Mouse (Mus musculus) kidney, adult 9 months (tissue): ENCODE measurements around the gene Rpl22.

Experiments
- DNase-seq: peaks from one replicate; pipeline ENCODE4 v3.0.0; 2022

Rpl22 gene

GRCm38 (mm10) chr4:152296874-152297861 lies 28.4 kb upstream of the Rpl22 start, which contains the start of gene Icmt:
Gene Icmt (plus strand): TSS chr4:152297227.
- DNase-seq = peak; percentile 99

GRCm38 (mm10) chr4:152298836-152299235 lies 26.7 kb upstream of the Rpl22 start:
- DNase-seq = no peak

- no peak for DNase-seq
Measured at GRCm38 (mm10) chr4:152300375-152300774, 25.2 kb upstream of the Rpl22 start.

DNA sequence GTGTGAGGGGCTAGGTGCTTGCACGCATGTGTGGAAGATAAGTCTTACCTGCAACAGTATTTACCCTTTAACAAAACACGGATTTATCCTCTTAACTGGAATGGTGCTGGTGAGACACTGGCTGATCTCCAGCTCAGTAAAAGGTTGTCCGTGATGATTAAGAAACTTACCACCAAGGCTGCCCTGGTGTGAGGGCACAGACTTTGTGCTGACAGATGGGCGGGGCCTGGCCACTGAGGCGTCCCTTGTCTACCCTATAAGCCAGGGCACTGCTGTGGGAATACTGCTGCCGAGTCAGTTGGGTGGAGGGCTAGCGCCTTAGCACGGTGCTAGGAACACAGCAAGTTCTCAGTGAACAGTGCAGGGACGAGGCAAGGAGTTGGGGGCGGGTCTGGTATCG lies 23.5 kb upstream of the Rpl22 start:
- DNase-seq = peak; percentile 72

DNA sequence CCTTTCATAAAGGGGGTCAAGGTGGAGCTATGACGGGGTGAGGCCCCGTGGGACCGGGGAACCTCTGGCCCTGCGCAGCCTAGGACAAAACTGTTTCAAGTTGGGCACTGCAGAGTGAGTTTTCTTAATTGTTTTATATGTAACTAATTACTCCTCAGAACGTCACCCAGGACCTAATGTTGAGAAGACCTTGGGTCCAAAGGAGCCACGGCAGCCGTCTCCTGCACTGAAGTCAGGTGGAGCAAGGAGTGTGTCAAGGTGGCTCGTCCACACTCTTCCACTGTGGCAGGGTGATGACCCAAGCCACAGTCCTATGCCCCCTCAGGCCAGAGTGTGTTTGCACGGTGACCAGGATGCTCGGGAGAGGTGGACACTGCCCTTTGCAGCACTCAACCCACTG lies 22.4 kb upstream of the Rpl22 start:
- DNase-seq = peak; percentile 81

DNA sequence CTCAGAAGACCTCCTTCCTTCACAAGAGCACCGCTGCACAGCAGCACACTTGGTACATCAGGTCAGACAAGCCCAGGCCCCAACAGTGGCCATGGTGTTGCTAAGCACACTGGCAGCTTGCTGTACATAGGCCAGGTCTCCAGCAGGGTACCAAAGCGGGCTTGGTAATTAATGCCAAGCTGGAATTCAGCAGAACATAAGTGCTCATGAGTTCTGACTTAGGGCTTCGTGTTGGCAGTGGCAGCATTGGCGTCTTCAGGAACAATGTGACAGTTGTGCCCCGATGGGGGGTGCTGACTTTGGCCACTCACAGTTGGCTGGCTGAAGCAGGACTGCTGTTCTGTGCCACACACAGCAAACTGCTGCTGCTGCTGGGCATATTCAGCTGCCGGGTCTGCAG lies 20.9 kb upstream of the Rpl22 start:
- no peak for DNase-seq

DNA sequence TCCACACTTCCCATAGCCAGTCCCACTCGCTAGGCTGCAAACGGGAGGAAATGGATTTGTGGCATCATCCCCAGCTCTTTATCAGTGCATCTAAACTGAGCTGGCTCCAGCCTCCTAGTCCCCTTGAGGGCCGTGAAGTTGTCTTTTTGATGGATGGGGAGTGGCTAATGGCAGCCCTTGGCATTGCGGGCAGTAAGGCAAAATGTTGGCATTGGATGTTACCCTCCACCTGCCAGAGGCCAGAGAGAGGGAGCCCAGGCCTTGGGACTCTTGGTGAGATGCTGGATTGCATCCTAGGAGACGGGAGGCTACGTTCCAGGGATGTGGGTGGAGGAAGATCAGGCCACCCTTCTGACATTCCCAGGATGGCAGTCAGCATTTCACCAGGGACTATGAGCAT lies 19.6 kb upstream of the Rpl22 start:
- DNase-seq = no peak

DNA sequence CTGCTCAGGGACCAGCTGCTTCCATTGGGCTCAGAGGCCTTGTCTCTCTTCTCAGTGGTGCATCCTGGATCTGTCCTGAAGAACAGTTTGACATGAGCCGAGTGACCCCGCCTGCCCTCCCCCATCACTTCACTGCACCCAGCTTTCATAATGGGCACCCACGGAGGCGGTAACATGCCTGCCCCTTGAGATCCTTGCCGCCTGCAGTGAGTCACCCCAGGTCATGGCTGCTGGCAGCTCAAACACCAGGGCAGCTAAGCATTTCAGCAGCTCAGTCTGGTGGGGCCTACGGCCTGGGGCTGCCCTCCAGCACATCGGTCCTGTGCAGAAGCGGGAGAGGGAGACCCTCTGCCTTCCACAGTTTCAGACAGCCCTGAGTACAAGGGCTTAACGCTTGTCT lies 18.0 kb upstream of the Rpl22 start:
- no peak for DNase-seq

DNA sequence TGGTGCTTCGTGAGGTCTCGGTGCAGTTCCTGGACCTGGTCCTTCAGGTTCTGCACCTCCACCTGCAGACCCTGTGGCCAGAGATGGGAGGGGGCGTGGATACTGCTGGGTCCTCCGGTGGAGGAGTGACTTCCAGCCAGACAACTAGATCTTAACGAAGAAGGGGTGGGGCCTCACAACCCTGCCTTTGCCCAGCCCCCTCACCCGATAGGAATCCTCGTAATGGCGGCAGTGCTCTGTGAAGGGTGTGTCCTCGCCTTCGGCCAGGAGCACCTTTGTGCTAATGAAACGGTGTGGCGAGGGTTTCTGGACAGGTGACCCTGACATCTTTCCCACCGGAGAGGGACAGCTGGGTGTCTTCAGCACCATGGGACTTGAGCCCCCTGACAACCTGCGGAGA lies 13.4 kb upstream of the Rpl22 start:
- no peak for DNase-seq

GRCm38 (mm10) chr4:152313211-152313632 lies 12.3 kb upstream of the Rpl22 start:
- DNase-seq = no peak

GRCm38 (mm10) chr4:152313934-152314333 lies 11.6 kb upstream of the Rpl22 start:
- DNase-seq = peak; percentile 44

- DNase-seq = no peak
Measured at GRCm38 (mm10) chr4:152315498-152316213, 9.9 kb upstream of the Rpl22 start.

- DNase-seq = no peak
Measured at GRCm38 (mm10) chr4:152317631-152318033, 7.9 kb upstream of the Rpl22 start.

GRCm38 (mm10) chr4:152318517-152319234 lies 6.9 kb upstream of the Rpl22 start, which contains the start of gene Rnf207:
Gene Rnf207 (minus strand): TSS chr4:152318993.
- DNase-seq = peak; percentile 66

DNA sequence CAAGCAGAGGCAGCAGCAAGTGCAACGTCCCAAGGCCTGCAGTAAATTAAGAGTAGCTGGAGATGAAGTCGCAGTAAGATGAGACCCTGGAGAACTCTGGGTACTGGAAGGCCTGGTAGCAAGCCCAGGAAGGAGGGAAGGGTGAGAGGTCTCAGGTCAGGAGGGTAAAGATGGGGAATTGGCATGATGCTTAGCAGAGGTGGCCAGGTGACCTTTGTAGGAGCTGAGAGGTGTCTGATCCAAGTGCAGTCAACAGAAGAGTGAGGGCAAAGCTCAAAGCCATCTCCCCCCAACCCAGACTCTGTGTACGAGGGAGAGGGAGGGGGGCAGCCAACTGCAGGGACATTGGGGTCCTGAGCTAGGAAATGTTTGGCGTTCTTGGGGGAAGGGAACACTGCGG lies 4.1 kb upstream of the Rpl22 start:
- peak; percentile 64 for DNase-seq

- DNase-seq = no peak
Measured at GRCm38 (mm10) chr4:152324641-152325562, 640 bp upstream of the Rpl22 start.

- no peak for DNase-seq
Measured at GRCm38 (mm10) chr4:152326543-152326942, 1.0 kb downstream of the Rpl22 start.

DNA sequence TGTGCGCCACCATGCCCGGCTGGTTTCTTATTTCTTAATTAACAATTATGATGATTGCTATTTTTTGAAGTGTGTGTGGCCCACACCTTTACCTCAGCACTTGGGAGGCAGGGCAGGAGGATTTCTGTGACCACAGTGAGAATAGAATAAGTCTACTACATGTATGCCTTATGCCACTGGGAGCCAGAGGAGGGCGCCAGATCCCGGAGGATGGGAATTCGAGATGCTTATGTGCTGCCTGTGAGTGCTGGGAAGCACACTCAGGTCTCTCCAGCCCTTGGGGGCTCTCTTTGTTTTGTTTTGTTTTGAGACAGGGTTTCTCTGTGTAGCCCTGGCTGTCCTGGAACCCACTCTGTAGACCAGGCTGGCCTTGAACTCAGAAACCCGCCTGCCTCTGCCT lies 3.1 kb downstream of the Rpl22 start:
- no peak for DNase-seq

GRCm38 (mm10) chr4:152332952-152333351 lies 7.4 kb downstream of the Rpl22 start:
- peak; percentile 64 for DNase-seq

GRCm38 (mm10) chr4:152333587-152333986 lies 8.0 kb downstream of the Rpl22 start:
- no peak for DNase-seq

DNA sequence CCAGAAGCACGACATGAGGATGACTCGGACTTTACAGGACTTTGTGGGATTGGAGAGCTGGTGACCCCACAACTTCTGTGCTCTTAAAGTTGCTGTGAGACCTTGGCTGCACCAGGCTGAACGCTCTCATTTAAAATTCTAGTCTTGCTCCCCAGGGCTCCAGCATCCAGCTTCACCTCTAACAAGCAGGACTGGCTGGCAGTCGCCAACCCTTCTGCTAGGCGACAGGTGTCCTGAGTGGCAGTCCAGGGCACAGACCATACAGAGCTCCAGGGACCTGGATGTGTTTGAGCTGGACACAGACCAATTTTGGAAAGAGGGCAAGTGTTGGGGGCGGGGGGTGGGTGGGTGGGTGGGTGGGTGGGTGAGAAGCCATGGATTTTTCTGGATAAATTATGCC lies 12.2 kb downstream of the Rpl22 start:
- no peak for DNase-seq
